Mouse (Mus musculus): ENCODE measurements around the gene Zfp326.

Gene Zfp326

GRCm38 (mm10) chr5:105941951-105942350 is 65.6 kb downstream of the Zfp326 start:
- DNase-seq (ENCODE audit: low spot score in 2 of 2): no peak

All from right cerebral cortex, postnatal 36 days (tissue).